Mouse (Mus musculus): ENCODE measurements around the gene Tbc1d22b. TPM values are rescaled to one million over a fixed set of nuclear protein-coding genes. Genes with fewer than 3 reads are reported as not detected.

Tbc1d22b gene
- 10 to 100 TPM; 14.0 to 16.3 TPM for total RNA-seq (2023)

DNA sequence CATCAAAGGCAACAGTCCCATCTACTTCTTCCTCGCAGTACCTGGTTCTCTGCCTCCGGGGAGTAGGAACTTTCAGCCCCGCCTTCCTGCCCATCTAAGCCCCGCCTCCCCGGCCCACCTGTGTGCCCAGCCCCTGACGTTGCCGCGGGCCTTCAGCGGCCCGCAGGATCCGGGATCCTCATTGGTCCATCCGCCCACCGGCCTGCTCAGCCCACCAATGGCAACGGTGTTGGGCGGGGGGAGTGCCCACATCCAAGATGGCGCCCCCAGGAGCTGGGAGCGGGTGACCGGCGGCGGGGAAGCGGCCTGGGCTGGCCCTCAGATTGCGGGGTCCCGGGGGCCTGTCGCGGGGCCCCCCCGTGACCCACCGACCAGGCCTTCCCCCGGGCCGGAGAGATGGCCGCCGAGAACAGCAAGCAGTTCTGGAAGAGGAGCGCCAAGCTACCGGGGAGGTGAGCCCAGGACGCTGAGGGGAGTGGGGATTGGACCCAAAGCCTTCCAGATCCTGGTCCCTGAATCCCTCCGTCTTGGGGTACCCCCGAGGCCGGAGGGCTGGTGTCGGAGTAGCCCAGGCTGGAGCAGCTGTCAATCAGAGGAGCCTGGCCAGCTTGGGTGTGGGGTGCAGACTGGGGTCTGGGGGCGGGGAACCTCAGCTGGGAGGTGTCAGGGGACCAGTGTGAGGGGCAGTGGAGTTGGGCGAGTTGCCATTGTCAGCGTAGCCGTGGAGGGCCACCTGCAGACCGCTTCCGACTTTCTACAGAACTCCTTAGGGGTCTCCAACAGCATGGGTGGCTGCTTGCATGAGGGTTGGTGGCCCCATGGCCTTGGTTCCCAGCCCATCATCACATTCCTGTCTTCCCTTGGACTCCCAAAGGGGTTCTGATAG is at the start of gene Tbc1d22b, which contains the start of gene Gm17657:
TSS of gene Tbc1d22b (plus strand) at position 243 of the 886 bp plus-strand sequence.
TSS of gene Gm17657 (minus strand) at position 96 of the 886 bp plus-strand sequence.

DNA sequence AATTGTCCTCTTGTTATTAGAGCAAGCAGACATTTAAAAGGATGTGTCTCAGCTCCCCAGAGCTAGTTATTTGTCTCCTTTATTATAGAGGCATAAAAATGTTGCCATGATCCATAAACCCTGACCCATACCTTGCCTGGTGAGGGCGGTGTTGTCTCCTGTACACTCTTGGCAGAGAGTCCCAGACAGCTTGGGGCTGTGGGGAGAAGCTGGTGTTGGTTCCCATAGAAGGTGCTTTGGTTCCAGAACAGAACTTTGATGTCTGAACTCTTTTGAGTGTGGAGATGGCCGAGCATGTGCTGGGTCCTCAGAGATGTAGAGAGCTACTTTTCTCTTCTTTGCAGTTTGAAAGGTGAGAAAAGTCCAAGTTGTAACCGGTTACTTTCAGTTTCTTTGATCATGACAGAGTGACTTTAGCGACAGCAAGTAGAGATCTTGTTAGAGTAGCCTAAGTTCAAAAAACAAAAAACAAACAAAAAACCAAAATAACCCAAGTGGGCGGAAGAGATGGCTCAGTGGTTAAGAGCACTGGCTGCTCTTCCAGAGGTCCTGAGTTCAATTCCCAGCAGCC is 2.7 kb downstream of the Tbc1d22b start, which contains the start of gene Tmem217:
TSS of gene Tmem217 (minus strand) at position 224 of the 571 bp plus-strand sequence.

DNA sequence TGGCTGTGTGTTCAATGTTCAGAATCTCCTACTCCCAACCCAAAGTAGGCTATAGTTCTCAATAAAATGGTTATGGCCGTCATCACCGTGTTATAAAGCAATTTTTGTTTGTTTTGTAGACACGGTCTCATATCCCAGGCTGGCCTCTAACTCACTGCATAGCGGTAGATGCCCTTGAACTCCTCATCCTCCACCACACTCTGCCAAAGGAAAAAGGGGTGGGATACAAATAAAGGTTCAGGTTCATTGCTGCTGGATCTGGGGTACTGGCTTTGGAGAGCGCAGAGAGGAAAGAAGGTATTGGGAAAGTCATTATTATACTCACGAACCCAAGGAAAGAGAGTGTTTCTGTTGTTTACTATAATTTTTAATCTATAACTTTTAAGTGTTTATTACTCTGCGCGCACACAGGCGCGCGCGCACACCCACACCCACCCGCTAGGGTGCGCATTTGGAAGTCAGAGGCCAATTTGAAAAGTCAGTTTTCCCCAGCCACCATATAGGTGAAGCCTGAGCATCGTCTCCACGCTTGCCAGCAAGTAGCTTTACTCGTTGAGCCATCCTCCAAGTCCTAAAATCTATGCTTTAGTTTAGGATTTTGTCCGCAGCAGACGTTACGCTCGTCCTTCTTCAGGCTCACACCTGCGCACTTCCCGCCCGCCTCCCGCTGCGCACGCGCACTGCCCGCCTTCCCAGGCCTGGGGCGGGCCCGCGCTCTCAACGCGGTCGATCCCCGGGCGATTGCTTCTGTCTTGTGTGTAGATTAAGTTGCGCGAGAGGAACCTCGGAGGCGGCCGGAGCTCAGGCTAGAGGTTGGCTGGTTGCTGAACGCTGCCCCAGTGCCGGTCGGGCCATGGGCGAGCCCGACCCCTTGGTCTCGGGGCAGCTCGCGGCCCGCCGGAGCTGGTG is 64.8 kb downstream of the Tbc1d22b start, which contains the start of the genes Rnf8 and Gm28043:
TSS of gene Rnf8 (plus strand) at position 676 of the 909 bp plus-strand sequence.
TSS of gene Gm28043 (plus strand) at position 762 of the 909 bp plus-strand sequence.

Other genes with a start within 250 kb of the Tbc1d22b start
- gene Pi16, start 232.1 kb upstream of the Tbc1d22b start, total RNA-seq (2023), result 10 to 100 TPM; 53.3 to 59.4 TPM
- 10 to 100 TPM; 92.5 to 99.1 TPM for gene Mtch1, start 201.9 kb upstream of the Tbc1d22b start, total RNA-seq (2023)
- 100 to 1,000 TPM; 194 to 212 TPM for gene Fgd2, start 188.9 kb upstream of the Tbc1d22b start, total RNA-seq (2023)
- gene Pim1, start 59.0 kb upstream of the Tbc1d22b start, total RNA-seq (2023), result 1,000 to 10,000 TPM; 1,228 to 1,267 TPM
- gene Gm17657, start 147 bp upstream of the Tbc1d22b start, total RNA-seq (2023), result not detected
- gene Tmem217, start 2.6 kb downstream of the Tbc1d22b start, total RNA-seq (2023), result not detected
- 10 to 100 TPM; 39.4 to 44.2 TPM for gene Rnf8, start 65.0 kb downstream of the Tbc1d22b start, total RNA-seq (2023)
- 1 to 10 TPM; 6.8 to 8.3 TPM for gene Gm28043, start 65.1 kb downstream of the Tbc1d22b start, total RNA-seq (2023)
- 10 to 100 TPM; 81.8 to 95.4 TPM for gene Cmtr1, start 110.8 kb downstream of the Tbc1d22b start, total RNA-seq (2023)
- 1 to 10 TPM; 7.6 to 9.2 TPM for gene Ccdc167, start 167.3 kb downstream of the Tbc1d22b start, total RNA-seq (2023)